Mouse (Mus musculus) liver, embryonic 14 days (tissue): ENCODE data around the gene Csrp3. TPM values are rescaled to one million over a fixed set of nuclear protein-coding genes. Genes with fewer than 3 reads are reported as not detected.

Experiments
- polyA plus RNA-seq: library from polyadenylated mRNA; depleted of rRNA; stranded (reverse); fragments of >200 nt; gene quantifications from 2 replicates; pipeline ENCODE4 v1.2.3, GENCODE M21; 2012; rRNA removed

Gene Csrp3
- 0.13 and 0.26 TPM in 2 replicates for polyA plus RNA-seq

GRCm38 (mm10) chr7:48847820-48848650 is at the start of gene Csrp3:
TSS of gene Csrp3 (minus strand) at chr7:48848033.

DNA sequence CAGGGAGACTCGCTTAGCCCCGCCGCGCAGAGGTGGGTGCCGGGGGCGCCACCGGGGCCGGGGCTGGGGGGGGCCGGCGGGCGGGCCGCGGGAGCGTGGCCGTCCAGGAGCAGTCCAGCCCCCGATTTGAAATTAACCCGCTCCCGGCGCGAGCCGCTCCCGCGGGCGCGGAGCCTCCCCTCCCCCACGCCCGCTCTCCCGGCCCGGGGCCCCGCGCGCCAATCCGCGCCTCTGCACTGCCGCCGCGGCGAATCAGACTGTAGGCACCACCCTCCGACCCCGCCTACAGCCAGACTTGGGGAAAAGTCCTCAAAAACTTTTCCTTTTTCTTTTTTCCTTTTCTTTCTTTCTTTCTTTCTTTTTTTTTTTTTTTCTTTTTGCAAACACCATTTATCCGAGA is 33.7 kb upstream of the Csrp3 start, which contains the start of gene E2f8:
Gene E2f8 (minus strand): TSS at position 111 of the 400 bp plus-strand sequence.

DNA sequence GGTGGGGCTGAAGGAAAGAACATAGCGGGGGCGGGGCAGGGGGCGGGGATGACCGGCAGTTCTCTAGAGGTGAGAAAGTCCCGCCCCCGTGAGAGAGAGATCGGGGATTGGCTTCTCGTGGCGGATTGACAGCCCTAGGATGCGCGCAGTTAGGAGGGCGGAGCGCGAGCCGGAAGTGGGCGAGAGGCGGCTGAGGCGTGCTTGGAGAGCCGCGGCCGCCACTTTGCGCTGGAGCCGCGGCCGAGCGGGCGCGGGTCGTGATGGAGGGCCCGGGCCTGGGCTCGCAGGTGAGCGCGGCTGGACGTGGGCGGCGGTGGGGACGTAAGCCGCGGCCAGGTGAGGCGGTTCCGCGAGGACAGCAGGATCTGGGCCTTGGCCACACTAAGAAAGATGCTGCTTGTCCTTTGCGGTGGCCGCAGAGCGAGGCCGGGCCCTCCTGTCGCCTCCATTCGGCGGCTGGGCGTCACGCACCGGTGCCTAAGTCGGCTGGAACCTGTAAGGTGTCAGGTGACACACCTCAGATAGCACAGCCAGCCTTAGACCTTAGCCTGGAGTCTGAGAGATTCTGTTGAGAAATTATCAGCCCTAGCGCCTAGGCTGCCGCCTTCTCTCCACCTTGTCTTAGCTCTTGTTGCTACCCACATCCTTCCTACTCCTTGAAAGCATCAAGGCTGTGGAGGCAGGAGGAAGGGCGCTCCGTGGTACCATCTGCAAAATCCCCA is 58.8 kb downstream of the Csrp3 start, which contains the start of gene Zdhhc13:
Gene Zdhhc13 (plus strand): TSS at position 153 of the 722 bp plus-strand sequence.

Other genes starting within 250 kb of the Csrp3 start
- not detected in 2 replicates for gene Mrgprb3, start 204.2 kb downstream of the Csrp3 start, polyA plus RNA-seq
- 9.1 and 10.7 TPM in 2 replicates for gene Zdhhc13, start 59.0 kb downstream of the Csrp3 start, polyA plus RNA-seq
- 24.3 and 29.4 TPM in 2 replicates for gene E2f8, start 33.6 kb upstream of the Csrp3 start, polyA plus RNA-seq
- 1.2 and 1.7 TPM in 2 replicates for gene Nav2, start 60.7 kb upstream of the Csrp3 start, polyA plus RNA-seq